Mouse (Mus musculus): Measurements from ENCODE around the gene Pwwp2a. TPM values are rescaled to one million over a fixed set of nuclear protein-coding genes. Genes with fewer than 3 reads are reported as not detected.

Gene Pwwp2a
- polyA plus RNA-seq (2015; fragmentation: Illumina TruSeq; extraction: RNeasy Lipid Tissue Mini Kit (QIAGEN cat#74804); ENCODE audit: insufficient read depth, low replicate concordance) = 62.0 TPM

DNA sequence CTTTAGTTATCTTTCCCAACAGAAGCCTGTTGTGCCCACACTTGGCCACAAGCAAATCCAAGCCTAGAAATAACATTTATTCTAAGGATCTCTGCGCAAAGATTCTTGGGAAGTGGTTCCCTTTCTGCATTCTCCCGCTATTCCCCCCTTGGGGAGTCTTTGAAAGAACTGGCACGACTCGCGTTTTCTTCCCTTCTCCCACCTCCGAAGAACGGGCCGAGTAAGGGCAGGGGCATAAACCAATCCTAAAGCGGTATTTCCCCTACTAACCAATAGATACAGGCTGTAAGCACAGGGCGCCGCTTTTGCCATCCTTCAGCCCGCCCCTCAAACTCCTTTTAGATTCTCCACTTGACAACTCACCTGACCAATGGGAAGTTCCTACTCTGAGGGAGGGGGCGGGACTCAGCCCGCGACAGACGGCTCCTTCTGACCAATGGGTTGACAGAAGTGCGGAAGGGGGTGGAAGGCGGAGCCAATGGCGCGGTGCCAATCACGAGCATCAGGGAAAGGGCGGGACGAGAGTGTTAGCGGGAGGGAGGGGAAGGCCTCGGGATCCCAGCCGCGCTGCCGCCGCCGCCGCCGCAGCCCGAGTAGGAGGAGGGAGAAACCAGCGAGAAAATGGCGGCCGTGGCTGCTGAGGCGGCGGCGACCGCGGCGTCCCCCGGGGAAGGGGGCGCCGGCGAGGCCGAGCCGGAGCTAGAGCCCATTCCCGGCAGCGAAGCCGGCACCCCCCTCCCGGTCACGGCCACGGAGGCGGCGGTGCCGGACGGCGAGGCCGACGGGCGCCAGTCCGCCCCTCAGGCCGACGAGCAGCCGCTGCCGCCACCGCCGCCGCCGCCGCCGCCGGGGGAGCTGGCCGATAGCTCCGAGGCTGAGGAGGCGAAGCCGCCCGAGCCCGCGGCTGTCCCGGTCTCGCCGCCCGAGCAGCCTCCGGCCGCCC is at the start of gene Pwwp2a:
Gene Pwwp2a (plus strand): TSS at position 527 of the 943 bp plus-strand sequence.

DNA sequence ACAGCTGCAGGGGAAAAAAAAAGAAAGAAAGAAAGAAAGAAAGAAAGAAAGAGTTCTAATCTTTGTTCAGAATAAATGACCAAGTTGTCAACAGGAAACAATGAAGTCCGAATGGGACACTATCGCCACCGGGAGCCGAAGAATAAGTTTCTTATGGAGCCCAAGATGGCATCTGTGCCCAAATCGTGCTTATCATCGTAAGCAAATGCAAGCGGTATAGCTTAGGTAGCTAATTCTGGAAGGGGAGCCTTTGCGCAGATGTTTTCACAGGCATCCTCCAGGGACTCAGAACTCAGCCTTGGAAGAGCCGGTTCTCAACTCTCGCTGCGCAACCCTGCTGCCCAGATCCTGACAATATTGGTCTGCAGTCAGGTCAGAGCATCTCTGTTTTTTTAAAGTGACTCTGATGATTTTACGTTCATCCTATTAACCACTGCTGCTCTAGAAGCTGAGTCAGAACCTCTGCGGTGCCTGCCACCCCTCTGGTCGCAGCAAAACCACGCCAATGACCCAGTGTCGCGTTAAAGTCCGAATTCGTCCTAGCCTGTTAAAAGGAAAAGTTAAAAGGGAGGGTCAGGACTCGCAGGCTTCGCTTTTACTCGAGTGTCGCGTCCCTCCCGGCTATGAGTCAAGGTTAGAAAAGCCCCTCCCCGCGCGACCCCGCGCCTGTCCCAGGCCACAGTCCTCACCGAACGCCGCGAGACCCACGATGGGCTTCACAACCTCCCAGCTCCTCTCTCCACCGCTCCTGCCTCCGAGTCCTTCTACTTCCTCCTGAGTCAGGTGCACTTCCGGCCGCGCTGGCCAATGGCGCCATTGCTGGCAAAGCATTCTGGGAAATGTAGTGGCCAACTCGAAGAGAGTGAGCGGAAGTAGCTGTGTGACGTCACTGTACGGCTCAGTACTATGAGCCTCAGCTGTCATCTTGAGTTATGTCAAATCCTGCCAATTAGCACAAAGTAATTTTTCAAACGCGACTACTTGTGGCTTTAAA is 65.7 kb downstream of the Pwwp2a start, which contains the start of gene Ttc1:
Gene Ttc1 (minus strand): TSS at position 776 of the 994 bp plus-strand sequence.

Other genes with a start within 250 kb of the Pwwp2a start
- gene Slu7, start 248.3 kb upstream of the Pwwp2a start, polyA plus RNA-seq (2015; fragmentation: Illumina TruSeq; extraction: RNeasy Lipid Tissue Mini Kit (QIAGEN cat#74804); ENCODE audit: insufficient read depth, low replicate concordance) = 81.1 TPM
- 1.1 TPM for gene C1qtnf2, start 207.7 kb upstream of the Pwwp2a start, polyA plus RNA-seq (2015; fragmentation: Illumina TruSeq; extraction: RNeasy Lipid Tissue Mini Kit (QIAGEN cat#74804); ENCODE audit: insufficient read depth, low replicate concordance)
- gene Ccnjl, start 153.2 kb upstream of the Pwwp2a start, polyA plus RNA-seq (2015; fragmentation: Illumina TruSeq; extraction: RNeasy Lipid Tissue Mini Kit (QIAGEN cat#74804); ENCODE audit: insufficient read depth, low replicate concordance) = 0.75 TPM
- gene 4933415A04Rik, start 95.0 kb upstream of the Pwwp2a start, polyA plus RNA-seq (2015; fragmentation: Illumina TruSeq; extraction: RNeasy Lipid Tissue Mini Kit (QIAGEN cat#74804); ENCODE audit: insufficient read depth, low replicate concordance) = 0.19 TPM
- not detected for gene Fabp6, start 80.5 kb upstream of the Pwwp2a start, polyA plus RNA-seq (2015; fragmentation: Illumina TruSeq; extraction: RNeasy Lipid Tissue Mini Kit (QIAGEN cat#74804); ENCODE audit: insufficient read depth, low replicate concordance)
- 50.1 TPM for gene Ttc1, start 66.0 kb downstream of the Pwwp2a start, polyA plus RNA-seq (2015; fragmentation: Illumina TruSeq; extraction: RNeasy Lipid Tissue Mini Kit (QIAGEN cat#74804); ENCODE audit: insufficient read depth, low replicate concordance)
- 1.1 TPM for gene Adra1b, start 219.2 kb downstream of the Pwwp2a start, polyA plus RNA-seq (2015; fragmentation: Illumina TruSeq; extraction: RNeasy Lipid Tissue Mini Kit (QIAGEN cat#74804); ENCODE audit: insufficient read depth, low replicate concordance)

Measured in spleen, adult 10 weeks (tissue).